Mouse (Mus musculus): ENCODE measurements at regions not wholly inside any gene's neighbourhood (a gene's known extent, or its start where the extent isn't known, plus 50 kb on each side); places are given as distances from the start of the nearest gene placed in this dataset.

DNA sequence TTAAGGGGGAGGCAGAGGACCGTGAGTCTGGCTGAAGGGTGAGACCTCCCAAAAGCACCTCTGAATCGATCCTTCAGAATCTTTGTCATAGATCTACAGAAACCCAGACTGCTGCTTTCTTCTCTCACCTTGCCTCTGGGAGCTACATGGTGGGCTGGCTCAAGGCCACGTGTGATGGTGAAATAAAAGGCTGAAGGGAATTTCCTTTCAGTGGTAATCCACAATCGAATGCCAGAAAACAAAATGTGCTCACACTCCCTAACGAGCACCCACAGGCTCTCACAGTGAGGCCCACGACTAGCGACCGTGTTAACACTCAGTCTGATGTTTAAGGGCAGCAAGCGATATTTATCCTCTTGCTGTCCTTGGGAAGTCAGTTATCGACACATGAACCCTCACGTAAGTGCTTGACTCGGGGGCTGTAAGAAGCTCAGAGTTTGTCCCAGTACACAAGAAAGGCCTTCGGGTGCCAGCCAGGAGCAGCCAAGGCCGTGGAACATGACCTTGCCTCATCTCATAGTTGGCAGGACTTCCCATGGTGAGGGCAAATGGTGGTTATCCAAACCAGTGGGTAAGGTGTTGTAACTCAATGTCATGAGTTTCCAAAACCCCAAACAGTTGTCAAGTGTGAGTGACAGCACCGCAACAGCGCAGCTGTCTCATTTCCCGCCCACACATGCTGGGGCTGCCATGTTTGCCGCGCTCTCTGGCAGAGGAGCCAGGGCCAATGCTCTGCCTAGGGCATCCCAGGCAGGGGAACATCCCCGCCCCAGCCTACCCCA is 221.0 kb upstream of the Ankrd55 start:
- Histone ChIP-seq H3K9ac (ENCODE audit: low read depth, low read length) (no peak overlapping the region), H3K36me3 (ENCODE audit: control insufficient read depth, insufficient read depth, low read length) (no peaks in the 10 kb centered on the region), H3K9me3 (replicated peaks; ENCODE audit: control insufficient read depth, low read length, poor library complexity, severe bottlenecking) (no peaks in the 10 kb centered on the region), H3K4me1 (ENCODE audit: control insufficient read depth, insufficient read depth, low read length) (peaks cover 2% of the 10 kb centered on the region; the same call in 1 of the 2 replicates), H3K27ac (ENCODE audit: low read length) (no peak overlapping the region), H3K4me2 (ENCODE audit: low read length) (no peak overlapping the region), H3K27me3 (ENCODE audit: control insufficient read depth, insufficient read depth, low read depth, low read length) (no peaks in the 10 kb centered on the region), H3K4me3 (ENCODE audit: low read depth, low read length) (no peak overlapping the region)
- WGBS, result 73% methylated on average over 20 of the region's 20 CpGs
- ATAC-seq, result no peak

DNA sequence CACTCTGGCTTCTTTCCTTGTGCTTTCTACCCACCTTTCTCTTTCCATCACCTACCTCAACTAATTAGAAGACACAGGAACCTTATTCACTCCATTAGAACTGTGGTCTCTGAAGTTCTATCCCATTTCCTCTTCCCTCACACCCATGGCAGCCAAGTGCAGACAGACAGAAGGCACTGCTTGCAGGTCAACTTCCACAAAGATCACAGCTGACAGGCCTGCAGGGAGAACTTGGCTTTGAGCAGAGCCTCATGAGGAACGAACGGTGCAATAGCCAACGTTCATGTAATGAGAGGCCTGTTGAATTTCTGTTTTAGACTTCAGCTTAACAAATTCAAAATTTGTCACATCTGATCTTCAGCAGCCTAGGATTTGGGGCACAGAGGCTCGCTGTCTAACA is 217.5 kb upstream of the Ankrd55 start:
- no peak overlapping the region for H3K27ac ChIP-seq (ENCODE audit: low read length)
- no peak overlapping the region for H3K4me3 ChIP-seq (ENCODE audit: low read depth, low read length)
- ATAC-seq, result no peak
- H3K36me3 ChIP-seq (ENCODE audit: control insufficient read depth, insufficient read depth, low read length), result no peaks in the 10 kb centered on the region
- 88% methylated on average over 4 of the region's 4 CpGs for WGBS
- H3K9me3 ChIP-seq (replicated peaks; ENCODE audit: control insufficient read depth, low read length, poor library complexity, severe bottlenecking), result no peaks in the 10 kb centered on the region
- H3K4me1 ChIP-seq (ENCODE audit: control insufficient read depth, insufficient read depth, low read length), result peaks cover 2% of the 10 kb centered on the region; the same call in 1 of the 2 replicates
- no peak overlapping the region for H3K9ac ChIP-seq (ENCODE audit: low read depth, low read length)
- no peaks in the 10 kb centered on the region for H3K27me3 ChIP-seq (ENCODE audit: control insufficient read depth, insufficient read depth, low read depth, low read length)
- no peak overlapping the region for H3K4me2 ChIP-seq (ENCODE audit: low read length)

DNA sequence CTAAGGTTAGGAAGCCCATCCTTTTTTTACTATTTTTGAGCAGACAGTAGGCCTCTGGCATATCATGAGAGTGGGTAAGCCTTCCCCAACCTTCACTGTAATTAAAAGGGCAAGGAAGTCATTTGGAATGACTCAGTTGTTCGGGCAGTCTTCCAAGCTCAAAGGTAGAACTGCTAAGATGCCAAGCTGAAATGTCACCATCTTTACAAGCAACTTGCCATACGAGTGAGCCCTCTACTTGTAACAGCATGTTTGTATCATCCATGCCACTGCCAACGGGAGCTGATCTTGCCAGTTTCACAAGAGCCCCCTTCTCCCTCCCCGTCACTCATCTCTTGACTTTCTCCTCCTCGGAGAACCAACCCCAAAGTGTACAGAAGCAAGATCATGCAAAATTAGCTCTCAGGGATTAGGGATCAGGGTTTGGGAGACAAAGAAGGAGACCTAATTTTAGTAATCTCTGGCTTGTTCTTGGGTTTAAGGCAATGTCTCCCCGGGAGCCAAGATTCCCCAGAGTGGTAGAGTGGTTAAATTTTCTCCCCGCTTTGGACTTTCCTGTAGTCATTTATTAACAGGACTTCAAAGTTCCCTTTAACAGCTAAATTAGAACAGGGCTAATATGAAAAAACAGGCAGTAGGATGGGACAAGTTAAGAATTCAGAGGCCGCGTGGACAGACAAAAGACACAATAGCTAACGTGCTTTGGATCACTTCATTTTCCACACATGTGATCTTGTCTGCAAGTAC is 216.9 kb upstream of the Ankrd55 start:
- Histone ChIP-seq H3K27me3 (ENCODE audit: control insufficient read depth, insufficient read depth, low read depth, low read length) (no peaks in the 10 kb centered on the region), H3K36me3 (ENCODE audit: control insufficient read depth, insufficient read depth, low read length) (no peaks in the 10 kb centered on the region), H3K9me3 (replicated peaks; ENCODE audit: control insufficient read depth, low read length, poor library complexity, severe bottlenecking) (no peaks in the 10 kb centered on the region), H3K27ac (ENCODE audit: low read length) (no peak overlapping the region), H3K9ac (ENCODE audit: low read depth, low read length) (no peak overlapping the region), H3K4me3 (ENCODE audit: low read depth, low read length) (no peak overlapping the region), H3K4me2 (ENCODE audit: low read length) (no peak overlapping the region), H3K4me1 (ENCODE audit: control insufficient read depth, insufficient read depth, low read length) (peaks cover 2% of the 10 kb centered on the region; the same call in 1 of the 2 replicates)
- WGBS, result 82% methylated on average over 10 of the region's 10 CpGs
- ATAC-seq, result no peak

DNA sequence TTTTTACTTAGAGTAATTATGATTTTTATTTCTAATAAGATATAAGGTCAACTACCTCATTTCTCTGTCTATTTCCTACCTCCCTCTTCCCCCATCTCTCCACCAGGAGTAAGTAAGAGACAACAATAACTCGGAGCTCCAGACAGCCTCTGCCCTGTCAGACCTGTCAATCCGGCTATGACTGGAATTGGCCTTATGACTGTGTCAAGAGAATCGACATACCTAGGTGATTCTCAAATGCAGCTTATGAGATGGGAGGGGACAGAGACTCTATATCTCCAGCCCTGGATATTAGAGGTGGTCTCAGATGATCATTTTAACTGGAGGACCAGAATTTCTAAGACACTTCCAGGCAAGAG is 216.3 kb upstream of the Ankrd55 start:
- Histone ChIP-seq H3K9ac (ENCODE audit: low read depth, low read length) (no peak overlapping the region), H3K4me2 (ENCODE audit: low read length) (no peak overlapping the region), H3K27ac (ENCODE audit: low read length) (no peak overlapping the region), H3K36me3 (ENCODE audit: control insufficient read depth, insufficient read depth, low read length) (no peaks in the 10 kb centered on the region), H3K27me3 (ENCODE audit: control insufficient read depth, insufficient read depth, low read depth, low read length) (no peaks in the 10 kb centered on the region), H3K9me3 (replicated peaks; ENCODE audit: control insufficient read depth, low read length, poor library complexity, severe bottlenecking) (no peaks in the 10 kb centered on the region), H3K4me1 (ENCODE audit: control insufficient read depth, insufficient read depth, low read length) (peaks cover under 1% of the 10 kb centered on the region; the same call in 1 of the 2 replicates), H3K4me3 (ENCODE audit: low read depth, low read length) (no peak overlapping the region)
- 80% methylated on average over 3 of the region's 3 CpGs for WGBS
- ATAC-seq, result no peak

DNA sequence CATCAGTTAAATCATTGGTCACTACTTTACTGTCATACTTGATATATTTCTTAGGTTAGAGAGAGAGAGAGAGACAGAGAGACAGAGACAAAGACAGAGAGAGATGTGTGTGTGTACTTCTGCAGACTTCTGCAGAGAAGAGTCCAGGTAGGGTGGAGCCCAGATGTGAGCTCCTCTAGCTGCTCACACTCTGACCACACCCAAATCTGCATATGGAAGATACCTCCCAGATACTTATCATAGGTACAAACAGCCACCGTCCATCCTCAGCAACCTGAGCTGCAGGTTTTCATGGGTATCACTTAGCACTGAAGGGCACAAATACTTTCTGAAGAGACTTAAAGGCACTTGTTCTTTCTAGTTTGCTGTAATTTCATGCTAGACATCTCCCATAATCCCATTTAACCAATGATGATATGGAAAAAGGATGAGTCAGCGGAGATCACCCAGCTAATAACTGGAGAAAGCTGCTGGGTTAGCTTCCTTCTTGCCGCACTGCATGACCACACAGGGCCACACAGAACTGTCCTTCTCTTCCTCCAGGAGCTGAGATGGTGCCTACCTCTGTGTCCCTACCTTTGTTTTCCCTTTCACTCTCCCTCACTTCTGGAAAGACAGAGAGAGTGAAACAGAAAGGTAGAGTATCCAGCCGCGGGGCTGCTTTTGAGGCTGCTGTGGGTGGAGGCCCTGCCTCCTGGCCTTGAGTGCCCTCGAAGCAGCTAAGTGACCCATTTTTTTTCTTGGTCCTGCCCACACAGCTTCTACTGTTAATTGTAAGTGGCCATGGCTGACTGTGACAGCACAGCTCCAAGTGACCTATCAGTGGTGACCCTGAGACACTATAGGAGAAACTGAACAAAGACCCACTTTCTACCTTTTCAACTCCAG is 214.5 kb upstream of the Ankrd55 start:
- Histone ChIP-seq H3K4me2 (ENCODE audit: low read length) (no peak overlapping the region), H3K27ac (ENCODE audit: low read length) (no peak overlapping the region), H3K4me1 (ENCODE audit: control insufficient read depth, insufficient read depth, low read length) (no peaks in the 10 kb centered on the region), H3K27me3 (ENCODE audit: control insufficient read depth, insufficient read depth, low read depth, low read length) (no peaks in the 10 kb centered on the region), H3K36me3 (ENCODE audit: control insufficient read depth, insufficient read depth, low read length) (no peaks in the 10 kb centered on the region), H3K9ac (ENCODE audit: low read depth, low read length) (no peak overlapping the region), H3K4me3 (ENCODE audit: low read depth, low read length) (no peak overlapping the region), H3K9me3 (replicated peaks; ENCODE audit: control insufficient read depth, low read length, poor library complexity, severe bottlenecking) (no peaks in the 10 kb centered on the region)
- 86% methylated on average over 6 of the region's 6 CpGs for WGBS
- no peak for ATAC-seq

DNA sequence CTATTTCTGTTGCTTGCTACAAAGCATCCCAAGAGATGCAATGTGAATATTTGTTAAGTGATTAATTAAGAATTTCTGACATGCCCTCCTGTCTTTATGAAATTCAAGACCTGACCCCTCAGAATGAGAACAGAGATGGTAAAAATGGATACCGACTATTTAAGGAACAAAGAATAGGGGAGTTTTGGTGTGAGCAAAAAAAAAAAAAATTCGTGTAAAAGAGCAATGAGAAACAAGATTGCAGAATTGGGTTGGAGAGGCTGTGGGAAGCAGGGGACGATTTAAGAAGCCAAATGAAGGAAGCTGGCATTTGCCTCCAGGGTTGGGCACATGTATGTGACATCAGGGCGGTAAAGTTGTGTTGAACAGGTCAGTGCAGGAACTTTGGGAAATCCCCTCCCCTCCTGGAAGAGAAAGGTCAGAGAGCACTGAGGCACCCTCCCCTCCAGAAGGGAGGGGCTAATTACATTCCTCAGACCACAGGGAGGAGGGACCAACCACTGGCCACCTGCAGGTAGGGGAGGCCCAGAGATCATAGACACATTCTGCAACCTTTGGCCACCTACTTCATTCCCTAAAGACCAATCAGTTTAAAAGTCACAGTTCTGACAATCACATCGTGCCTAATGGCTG is 212.3 kb upstream of the Ankrd55 start:
- no peak overlapping the region for H3K27ac ChIP-seq (ENCODE audit: low read length)
- no peak overlapping the region for H3K9ac ChIP-seq (ENCODE audit: low read depth, low read length)
- ATAC-seq, result no peak
- H3K27me3 ChIP-seq (ENCODE audit: control insufficient read depth, insufficient read depth, low read depth, low read length), result no peaks in the 10 kb centered on the region
- WGBS, result 56% methylated on average over 5 of the region's 5 CpGs
- H3K4me1 ChIP-seq (ENCODE audit: control insufficient read depth, insufficient read depth, low read length), result no peaks in the 10 kb centered on the region
- no peaks in the 10 kb centered on the region for H3K36me3 ChIP-seq (ENCODE audit: control insufficient read depth, insufficient read depth, low read length)
- H3K9me3 ChIP-seq (replicated peaks; ENCODE audit: control insufficient read depth, low read length, poor library complexity, severe bottlenecking), result no peaks in the 10 kb centered on the region
- no peak overlapping the region for H3K4me3 ChIP-seq (ENCODE audit: low read depth, low read length)
- no peak overlapping the region for H3K4me2 ChIP-seq (ENCODE audit: low read length)

DNA sequence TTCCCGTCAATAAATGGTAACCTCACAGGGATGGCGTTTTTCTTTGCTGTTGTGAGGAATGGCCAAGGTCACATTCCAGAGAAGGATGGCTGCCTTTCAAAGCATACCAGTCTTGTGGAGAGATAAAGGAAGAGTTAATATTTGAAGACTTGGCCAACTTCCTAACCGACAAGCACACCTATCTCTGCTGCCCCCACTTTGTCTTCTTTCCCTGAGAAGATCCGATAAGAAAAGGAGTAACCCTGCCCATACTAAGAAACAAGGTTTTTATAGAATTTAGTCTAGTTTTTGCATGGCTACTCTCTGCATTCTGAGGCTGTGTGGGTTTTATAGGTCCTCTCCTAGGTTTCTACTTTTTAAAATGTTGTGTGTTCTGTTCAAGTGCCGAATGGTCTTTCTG is 210.2 kb upstream of the Ankrd55 start:
- no peaks in the 10 kb centered on the region for H3K4me1 ChIP-seq (ENCODE audit: control insufficient read depth, insufficient read depth, low read length)
- no peak overlapping the region for H3K9ac ChIP-seq (ENCODE audit: low read depth, low read length)
- no peak overlapping the region for H3K4me2 ChIP-seq (ENCODE audit: low read length)
- H3K4me3 ChIP-seq (ENCODE audit: low read depth, low read length), result no peak overlapping the region
- WGBS, result 90% methylated on average over 5 of the region's 5 CpGs
- ATAC-seq, result no peak
- H3K36me3 ChIP-seq (ENCODE audit: control insufficient read depth, insufficient read depth, low read length), result no peaks in the 10 kb centered on the region
- no peaks in the 10 kb centered on the region for H3K27me3 ChIP-seq (ENCODE audit: control insufficient read depth, insufficient read depth, low read depth, low read length)
- no peaks in the 10 kb centered on the region for H3K9me3 ChIP-seq (replicated peaks; ENCODE audit: control insufficient read depth, low read length, poor library complexity, severe bottlenecking)
- H3K27ac ChIP-seq (ENCODE audit: low read length), result no peak overlapping the region

DNA sequence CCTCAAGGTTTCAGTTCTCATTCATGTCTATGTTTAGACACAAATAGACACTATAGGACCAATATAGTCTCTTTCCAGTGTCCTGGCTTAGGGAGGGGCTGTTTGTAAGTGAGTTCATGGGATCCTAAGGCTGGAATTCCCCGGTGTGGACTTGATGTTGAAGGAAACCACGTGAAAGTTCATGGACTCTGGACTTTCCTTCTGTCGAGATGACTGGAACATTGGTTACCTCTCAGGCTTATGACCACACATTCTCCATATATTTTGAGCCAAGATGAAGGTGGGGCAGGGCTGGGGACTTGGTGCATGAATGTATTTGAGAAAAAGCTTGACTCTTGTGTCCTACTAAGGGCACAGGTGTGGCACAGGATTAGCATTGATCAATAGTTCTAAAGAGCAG is 206.3 kb upstream of the Ankrd55 start:
- H3K27ac ChIP-seq (ENCODE audit: low read length), result no peak overlapping the region
- no peaks in the 10 kb centered on the region for H3K27me3 ChIP-seq (ENCODE audit: control insufficient read depth, insufficient read depth, low read depth, low read length)
- no peaks in the 10 kb centered on the region for H3K9me3 ChIP-seq (replicated peaks; ENCODE audit: control insufficient read depth, low read length, poor library complexity, severe bottlenecking)
- H3K9ac ChIP-seq (ENCODE audit: low read depth, low read length), result no peak overlapping the region
- no peaks in the 10 kb centered on the region for H3K36me3 ChIP-seq (ENCODE audit: control insufficient read depth, insufficient read depth, low read length)
- WGBS, result 84% methylated on average over 3 of the region's 3 CpGs
- no peak for ATAC-seq
- no peak overlapping the region for H3K4me2 ChIP-seq (ENCODE audit: low read length)
- H3K4me1 ChIP-seq (ENCODE audit: control insufficient read depth, insufficient read depth, low read length), result no peaks in the 10 kb centered on the region
- H3K4me3 ChIP-seq (ENCODE audit: low read depth, low read length), result no peak overlapping the region

Measured in midbrain, embryonic 16.5 days (tissue).